Mouse (Mus musculus) kidney, postnatal 4 days (tissue): ENCODE results near the gene Fbxo46.

Experiments used
- DNase-seq, 2 experiments: peaks; one replicate each; pipeline ENCODE4 v3.0.0; 2021; ENCODE audit warnings: mixed read lengths in 2 of 2

Gene Fbxo46

GRCm38 (mm10) chr7:19093537-19094385, 25.9 kb upstream of the Fbxo46 start:
- DNase-seq, result peak; percentile 98 to 99

DNA sequence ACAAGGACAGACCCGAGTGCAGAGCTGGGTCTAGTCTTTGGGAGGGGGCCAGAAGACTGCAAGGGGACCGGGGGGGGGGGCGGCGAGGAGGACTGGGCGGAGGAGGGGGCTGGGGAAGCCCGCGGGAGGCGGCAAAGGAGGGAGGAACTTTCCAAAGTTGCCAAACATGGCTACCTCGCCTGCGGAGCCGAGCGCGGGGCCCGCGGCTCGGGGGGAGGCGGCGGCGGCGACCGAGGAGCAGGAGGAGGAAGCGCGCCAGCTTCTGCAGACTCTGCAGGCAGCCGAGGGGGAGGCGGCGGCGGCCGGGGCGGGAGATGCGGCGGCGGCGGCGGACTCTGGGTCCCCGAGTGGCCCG, 25.2 kb upstream of the Fbxo46 start, which contains the start of gene Six5:
Gene Six5, plus strand, starts transcription at position 124 of the 355 bp plus-strand sequence.
- peak; percentile 70 to 83 for DNase-seq

DNA sequence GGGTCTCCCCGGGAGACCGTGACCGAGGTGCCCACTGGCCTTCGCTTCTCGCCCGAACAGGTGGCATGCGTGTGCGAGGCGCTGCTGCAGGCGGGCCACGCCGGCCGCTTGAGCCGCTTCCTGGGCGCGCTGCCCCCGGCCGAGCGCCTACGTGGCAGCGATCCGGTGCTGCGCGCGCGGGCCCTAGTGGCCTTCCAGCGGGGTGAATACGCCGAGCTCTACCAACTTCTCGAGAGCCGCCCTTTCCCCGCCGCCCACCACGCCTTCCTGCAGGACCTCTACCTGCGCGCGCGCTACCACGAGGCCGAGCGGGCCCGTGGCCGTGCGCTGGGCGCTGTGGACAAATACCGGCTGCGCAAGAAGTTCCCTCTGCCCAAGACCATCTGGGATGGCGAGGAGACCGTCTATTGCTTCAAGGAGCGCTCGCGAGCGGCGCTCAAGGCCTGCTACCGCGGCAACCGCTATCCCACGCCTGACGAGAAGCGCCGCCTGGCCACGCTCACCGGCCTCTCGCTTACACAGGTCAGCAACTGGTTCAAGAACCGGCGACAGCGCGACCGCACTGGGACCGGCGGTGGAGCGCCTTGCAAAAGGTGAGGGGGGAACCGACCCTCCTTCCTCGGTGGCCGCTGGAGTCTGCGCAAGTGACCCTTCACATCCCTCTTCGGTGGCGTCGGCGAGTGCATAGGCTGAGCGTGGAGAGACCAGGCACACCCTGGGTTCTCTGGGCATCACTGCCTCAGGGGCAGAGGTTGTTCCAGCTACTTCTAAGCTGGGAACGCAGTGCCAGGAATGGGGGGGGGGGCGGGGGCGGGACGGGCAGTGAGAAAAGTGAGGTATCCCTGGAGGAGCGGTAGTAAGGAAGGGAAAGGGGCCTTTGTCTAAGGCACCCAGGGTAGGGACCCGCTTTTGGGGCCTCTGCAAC, 24.6 kb upstream of the Fbxo46 start:
- DNase-seq, result peak; percentile 70 to 83

DNA sequence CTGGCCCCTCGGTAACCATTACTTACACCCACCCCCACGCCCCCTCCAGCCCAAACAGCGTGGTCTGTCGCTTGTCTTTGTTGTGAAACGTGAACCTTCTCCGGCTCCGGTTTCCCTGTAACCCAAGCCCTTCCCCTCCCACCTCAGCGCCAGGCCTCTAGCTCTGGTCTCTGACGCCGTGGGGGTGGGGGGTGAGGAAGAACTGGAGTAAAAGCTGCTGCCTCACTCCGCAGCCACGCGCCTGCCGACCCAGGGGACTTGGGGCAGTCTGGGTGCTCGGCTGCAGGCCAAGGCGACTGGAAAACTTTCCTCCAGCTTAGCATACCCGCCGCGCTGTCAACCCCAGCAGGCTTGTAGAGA, 23.9 kb upstream of the Fbxo46 start:
- peak; percentile 87 to 92 for DNase-seq

DNA sequence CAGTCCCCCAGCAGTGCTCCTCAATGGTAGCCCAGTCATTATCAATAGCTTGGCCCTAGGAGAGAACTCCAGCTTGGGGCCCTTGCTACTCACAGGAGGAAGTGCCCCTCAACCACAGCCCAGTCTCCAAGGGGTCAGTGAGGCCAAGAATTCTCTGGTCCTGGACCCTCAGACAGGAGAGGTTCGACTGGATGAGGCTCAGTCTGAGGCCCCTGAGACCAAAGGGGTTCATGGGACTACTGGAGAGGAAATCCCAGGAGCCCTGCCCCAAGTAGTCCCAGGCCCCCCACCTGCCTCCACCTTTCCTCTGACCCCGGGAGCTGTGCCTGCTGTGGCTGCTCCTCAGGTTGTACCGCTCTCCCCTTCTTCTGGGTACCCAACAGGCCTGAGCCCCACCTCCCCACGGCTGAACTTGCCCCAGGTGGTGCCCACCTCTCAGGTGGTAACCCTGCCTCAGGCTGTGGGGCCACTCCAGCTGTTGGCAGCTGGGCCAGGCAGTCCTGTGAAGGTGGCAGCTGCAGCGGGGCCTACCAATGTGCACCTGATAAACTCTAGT, 23.2 kb upstream of the Fbxo46 start:
- DNase-seq, result no peak

- DNase-seq, result no peak
Observed at GRCm38 (mm10) chr7:19097217-19097616, 22.4 kb upstream of the Fbxo46 start.

DNA sequence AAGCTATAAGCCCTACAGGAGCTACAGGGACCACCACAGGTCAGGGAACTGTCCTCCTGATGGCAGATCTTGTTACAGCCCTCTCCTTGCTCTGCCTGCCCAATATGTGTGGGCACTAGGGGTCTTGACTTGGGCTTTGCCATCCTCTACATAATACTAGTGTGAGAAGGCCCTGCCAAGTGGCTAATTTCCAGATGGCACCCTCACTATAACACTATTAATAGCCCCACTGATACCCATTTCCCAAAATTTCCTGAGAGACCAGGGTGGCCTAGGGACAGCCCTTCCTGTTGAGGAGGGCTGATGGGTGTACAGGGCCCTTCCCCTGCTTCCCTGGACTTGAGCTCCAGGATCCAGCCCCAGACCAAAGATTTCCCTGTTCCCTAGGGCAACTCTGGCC, 21.8 kb upstream of the Fbxo46 start:
- DNase-seq, result no peak

DNA sequence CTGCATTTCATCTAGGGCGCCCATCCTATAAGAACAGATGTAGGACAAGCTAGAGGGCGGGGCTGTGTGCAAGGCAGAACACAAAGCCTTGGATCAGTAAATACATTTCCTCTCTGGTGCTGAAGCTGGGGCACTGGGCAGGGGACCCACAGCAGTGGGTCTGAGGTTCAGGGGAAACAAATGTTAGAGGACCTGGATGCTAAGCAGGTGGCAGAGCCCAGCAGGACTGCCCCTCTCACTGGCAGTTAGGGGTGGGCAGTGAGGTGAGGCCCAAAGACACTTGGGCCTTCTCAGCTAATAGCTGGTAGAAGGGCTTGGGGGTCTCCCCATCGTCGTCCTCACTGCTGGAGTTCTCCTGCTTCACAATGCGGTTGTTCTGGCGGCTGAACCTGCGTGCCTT, 20.8 kb upstream of the Fbxo46 start:
- DNase-seq, result no peak

- no peak for DNase-seq
Observed at GRCm38 (mm10) chr7:19100290-19100689, 19.4 kb upstream of the Fbxo46 start.

- DNase-seq, result no peak
Observed at GRCm38 (mm10) chr7:19103741-19104140, 15.9 kb upstream of the Fbxo46 start.

DNA sequence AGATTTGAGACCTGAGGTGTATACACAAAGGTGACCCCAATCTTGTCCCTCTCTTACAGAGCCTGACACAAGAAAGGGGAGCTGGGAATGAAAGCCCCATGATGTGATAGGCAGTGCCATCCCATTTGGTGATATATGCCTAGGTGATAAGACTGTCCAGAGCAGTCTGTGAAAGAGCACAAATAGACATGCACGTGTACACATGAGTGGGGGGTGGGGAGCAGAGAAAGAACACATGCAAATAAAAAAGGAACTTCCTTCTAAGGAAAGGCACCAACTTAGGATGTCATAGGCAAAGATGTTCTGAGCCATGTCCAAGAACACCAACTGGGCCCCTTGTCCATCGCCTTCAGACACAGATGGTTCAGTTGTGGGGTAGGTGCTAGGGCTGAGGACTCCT, 15.2 kb upstream of the Fbxo46 start:
- no peak for DNase-seq

- no peak for DNase-seq
Observed at GRCm38 (mm10) chr7:19107436-19107835, 12.2 kb upstream of the Fbxo46 start.

GRCm38 (mm10) chr7:19109565-19109964, 10.1 kb upstream of the Fbxo46 start:
- no peak for DNase-seq

GRCm38 (mm10) chr7:19118028-19118771, 1.5 kb upstream of the Fbxo46 start, which contains the start of gene Gm4969:
Gene Gm4969 (minus strand): TSS chr7:19118368.
- DNase-seq, result peak; percentile 73 to 82

DNA sequence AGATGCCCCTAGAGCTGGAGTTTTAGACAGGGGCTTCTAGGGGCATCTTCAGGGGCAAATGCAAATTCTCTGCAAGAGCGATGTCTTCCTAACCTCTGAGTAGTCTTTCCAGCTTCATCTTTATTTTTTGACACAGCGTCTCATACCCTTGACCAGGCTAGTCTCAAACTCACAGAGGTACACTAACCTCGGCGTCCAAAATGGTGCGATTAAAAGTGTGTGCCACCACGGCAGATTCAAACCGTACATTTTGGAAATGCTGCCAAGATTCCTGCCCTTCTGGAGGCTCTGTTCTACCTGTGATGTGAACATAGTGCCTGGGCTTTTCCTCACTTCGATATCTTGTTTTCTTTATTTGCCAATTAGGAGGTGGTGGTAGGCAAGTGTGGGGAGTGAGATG, 576 bp upstream of the Fbxo46 start:
- no peak for DNase-seq

DNA sequence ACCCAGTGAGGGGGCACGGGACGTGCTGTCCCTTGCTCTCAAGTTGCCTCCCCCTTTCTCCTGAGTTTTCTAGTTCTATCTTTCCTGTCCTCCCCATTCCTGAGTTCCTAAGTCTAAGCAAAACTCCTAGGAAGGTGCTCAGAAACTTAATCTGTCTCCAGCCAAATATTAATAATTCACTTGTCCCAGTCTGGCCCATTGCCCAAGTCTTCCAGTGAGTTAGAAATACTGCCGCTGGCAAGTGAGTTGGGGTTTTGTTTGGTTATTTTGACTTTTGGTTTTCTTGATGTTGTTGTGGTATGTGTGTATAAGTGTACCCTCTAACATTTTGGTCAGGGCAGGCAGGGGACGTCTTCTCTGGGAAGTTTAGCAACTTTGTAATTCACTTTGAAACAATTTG, 2.0 kb downstream of the Fbxo46 start:
- peak in 1 of 2 experiments; percentile 33 for DNase-seq

GRCm38 (mm10) chr7:19124713-19125112, 5.1 kb downstream of the Fbxo46 start:
- DNase-seq, result no peak

DNA sequence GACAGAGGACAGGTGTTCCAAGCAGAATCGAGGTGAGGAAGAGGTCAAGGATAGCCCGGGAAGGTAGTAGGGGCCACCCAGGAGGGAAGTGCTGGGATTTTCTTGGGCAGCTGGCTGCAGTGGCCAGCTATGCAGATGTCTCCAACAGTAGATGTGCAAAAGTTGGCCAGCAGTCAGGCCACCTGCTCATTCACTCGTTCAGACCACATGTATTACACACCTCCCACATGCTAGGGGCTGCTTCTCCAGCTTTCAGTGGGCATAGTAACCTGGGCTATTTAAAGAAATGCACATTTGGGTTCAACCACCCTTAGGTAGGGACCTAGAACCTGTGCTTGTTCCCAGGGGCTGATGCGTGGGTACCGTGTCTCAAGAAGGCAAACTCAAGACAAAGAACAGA, 8.1 kb downstream of the Fbxo46 start:
- no peak for DNase-seq

GRCm38 (mm10) chr7:19129396-19129795, 9.7 kb downstream of the Fbxo46 start:
- DNase-seq, result no peak

DNA sequence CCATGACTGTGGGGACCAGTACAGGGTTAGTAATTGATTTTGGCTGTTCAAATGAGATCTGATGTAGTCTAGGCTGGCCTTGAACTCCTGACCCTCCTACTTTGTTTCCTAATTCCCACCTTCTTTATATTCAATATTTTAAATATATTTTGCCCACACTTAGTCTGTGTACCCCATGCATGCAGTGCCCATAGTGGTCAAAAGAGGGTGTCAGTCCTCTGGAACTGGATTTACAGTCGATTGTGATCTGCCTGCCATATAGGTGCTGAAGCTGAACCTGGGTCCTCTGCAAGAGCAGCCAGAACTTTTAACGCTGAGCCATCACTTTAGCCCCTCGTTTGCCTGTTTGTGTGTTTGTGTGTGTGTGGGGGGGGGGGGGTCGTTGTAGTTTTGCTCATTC, 11.0 kb downstream of the Fbxo46 start:
- DNase-seq, result peak in 1 of 2 experiments; percentile 33

- DNase-seq, result peak; percentile 98 to 99
Observed at GRCm38 (mm10) chr7:19131324-19131848, 11.7 kb downstream of the Fbxo46 start.

DNA sequence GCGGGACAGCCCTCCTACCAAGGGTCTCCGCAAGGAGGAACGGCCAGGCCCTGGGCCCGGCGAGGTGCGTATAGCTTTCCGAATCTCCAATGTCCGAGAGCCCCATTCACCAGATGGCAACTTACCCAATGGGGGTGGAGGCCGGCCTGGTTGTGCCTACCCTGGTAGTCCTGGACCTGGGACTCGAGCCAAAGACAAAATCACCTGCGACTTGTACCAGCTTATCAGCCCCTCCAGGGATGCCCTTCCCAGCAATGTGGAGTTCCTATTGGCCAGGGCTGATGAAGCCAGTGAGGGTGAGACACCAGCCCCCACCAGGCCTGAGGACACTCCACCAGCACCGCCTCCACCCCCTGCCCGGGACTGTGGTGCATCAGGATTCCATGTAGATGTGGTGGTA, 16.5 kb downstream of the Fbxo46 start:
- no peak for DNase-seq
